Mouse (Mus musculus): Measurements from ENCODE around the gene Ubl4b.

DNA sequence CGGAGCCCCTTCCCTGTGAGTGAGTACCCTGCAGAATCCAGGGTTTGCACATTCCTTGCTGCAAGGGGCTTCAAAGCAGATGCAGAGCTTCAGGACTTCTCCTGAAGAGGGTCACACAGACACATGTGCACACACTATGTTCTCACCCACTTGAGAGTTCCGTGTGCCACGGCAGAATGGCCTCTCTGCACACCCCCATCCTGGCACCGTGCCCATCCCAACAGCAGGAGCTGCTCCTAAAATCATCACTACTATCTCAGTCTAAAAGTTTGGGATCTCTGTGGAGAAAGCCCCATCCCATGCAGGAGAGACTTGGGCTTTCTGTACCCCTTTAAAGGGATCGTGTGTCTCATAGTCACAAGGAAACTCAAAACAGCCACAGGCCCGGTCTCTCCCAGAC is 31.6 kb upstream of the Ubl4b start:
- TF ChIP-seq CTCF (IDR thresholded peaks at IDR 0.05; ENCODE audit: low read depth, low read length) (no peak), POLR2A (IDR thresholded peaks at IDR 0.05; ENCODE audit: borderline replicate concordance, low read depth, low read length) (no peak)
